ENCODE assay signal across 34 mouse cellular contexts in the genomic region with DNA sequence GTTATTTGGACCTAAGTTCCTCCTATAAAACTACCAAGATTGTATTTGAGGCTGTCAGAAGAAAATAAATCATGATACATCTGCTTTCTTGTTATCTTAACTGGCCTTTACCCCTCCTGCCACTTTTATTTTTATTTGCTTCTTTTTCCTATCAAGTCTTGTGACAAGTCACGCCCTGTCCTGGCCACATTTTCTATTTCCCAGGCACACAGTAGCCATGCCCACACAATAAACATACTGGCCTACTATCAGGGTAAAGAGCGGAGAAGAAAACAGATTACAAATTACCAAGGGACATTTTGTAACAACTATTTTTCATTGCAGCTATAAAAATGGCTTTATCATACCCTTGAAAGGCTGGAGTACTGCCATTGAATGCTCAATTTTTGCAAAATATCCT. TPM values are rescaled to one million over a fixed set of nuclear protein-coding genes. Genes with fewer than 3 reads are reported as not detected.
"Had no signal": no experiment of that assay in that cellular context is flagged by ENCODE, and none has a peak within 500 bp of the region (broad histone marks: within the 10 kb centered on the region; RNA-seq: fewer than 3 reads in every experiment).

No protein-coding gene starts in this region.

- DNase-seq: cerebellum, adult 18-20 months; cerebellum, adult 2 months; cerebellum, adult 8-10 months; cerebellum, adult 9-10 months; cerebellum, adult 9-11 months; cerebellum, postnatal 14 days; cerebellum, postnatal 25 days; cerebellum, postnatal 36 days; embryo, embryonic 11 days; forebrain, postnatal 0 days; gastrocnemius, adult 2 months; gastrocnemius, postnatal 10 days; gastrocnemius, postnatal 14 days; gastrocnemius, postnatal 25 days; gastrocnemius, postnatal 36 days; heart, adult 11 months; heart, adult 18-20 months had no signal

- H3K4me3 ChIP-seq: embryonic facial prominence, embryonic 10.5 days; embryonic facial prominence, embryonic 12.5 days; embryonic facial prominence, embryonic 13.5 days; embryonic facial prominence, embryonic 15.5 days; erythroblast, embryonic 14.5 days; forebrain, embryonic 10.5 days; forebrain, embryonic 12.5 days; forebrain, embryonic 13.5 days; forebrain, embryonic 15.5 days; gastrocnemius, adult 2 months had no signal

- H3K4me2 ChIP-seq: embryonic facial prominence, embryonic 12.5 days; embryonic facial prominence, embryonic 13.5 days; embryonic facial prominence, embryonic 15.5 days; forebrain, embryonic 12.5 days; forebrain, embryonic 13.5 days; forebrain, embryonic 15.5 days had no signal

- H3K4me1 ChIP-seq: embryonic facial prominence, embryonic 10.5 days; embryonic facial prominence, embryonic 12.5 days; embryonic facial prominence, embryonic 13.5 days; embryonic facial prominence, embryonic 15.5 days; forebrain, embryonic 10.5 days; forebrain, embryonic 12.5 days; forebrain, embryonic 13.5 days; forebrain, embryonic 15.5 days had no signal

- H3K9me3 ChIP-seq: embryonic facial prominence, embryonic 10.5 days; embryonic facial prominence, embryonic 12.5 days; embryonic facial prominence, embryonic 13.5 days; embryonic facial prominence, embryonic 15.5 days; forebrain, embryonic 10.5 days; forebrain, embryonic 12.5 days; forebrain, embryonic 13.5 days; forebrain, embryonic 15.5 days had no signal

- H3K27ac ChIP-seq: embryonic facial prominence, embryonic 10.5 days; embryonic facial prominence, embryonic 12.5 days; embryonic facial prominence, embryonic 13.5 days; embryonic facial prominence, embryonic 15.5 days; forebrain, embryonic 10.5 days; forebrain, embryonic 12.5 days; forebrain, embryonic 13.5 days; forebrain, embryonic 15.5 days; gastrocnemius, adult 2 months had no signal

- ATAC-seq: forebrain, embryonic 13.5 days; forebrain, embryonic 14.5 days; forebrain, embryonic 15.5 days; forebrain, embryonic 16.5 days; forebrain, postnatal 0 days had no signal

- H3K36me3 ChIP-seq: embryonic facial prominence, embryonic 10.5 days; embryonic facial prominence, embryonic 12.5 days; embryonic facial prominence, embryonic 13.5 days; embryonic facial prominence, embryonic 15.5 days; forebrain, embryonic 10.5 days; forebrain, embryonic 12.5 days; forebrain, embryonic 15.5 days had no signal

- H3K9ac ChIP-seq: embryonic facial prominence, embryonic 12.5 days; embryonic facial prominence, embryonic 13.5 days; embryonic facial prominence, embryonic 15.5 days; forebrain, embryonic 12.5 days; forebrain, embryonic 13.5 days; forebrain, embryonic 15.5 days; forebrain, postnatal 0 days had no signal

- H3K27me3 ChIP-seq: embryonic facial prominence, embryonic 12.5 days; embryonic facial prominence, embryonic 13.5 days; embryonic facial prominence, embryonic 15.5 days; forebrain, embryonic 12.5 days; forebrain, embryonic 13.5 days; forebrain, embryonic 15.5 days had no signal

RNA-seq across cellular contexts. Expression of a gene that starts 10.6 kb away (rescaled TPM):
- polyA plus RNA-seq: cerebellum, adult 2 months; cortical plate, adult 2 months; embryonic facial prominence, embryonic 10.5 days; embryonic facial prominence, embryonic 11.5 days; embryonic facial prominence, embryonic 12.5 days; embryonic facial prominence, embryonic 13.5 days; embryonic facial prominence, embryonic 14.5 days; embryonic facial prominence, embryonic 15.5 days; erythroblast, embryonic 14.5 days; forebrain, embryonic 11.5 days; forebrain, embryonic 12.5 days; forebrain, embryonic 13.5 days; forebrain, embryonic 14.5 days; forebrain, embryonic 15.5 days; forebrain, embryonic 16.5 days; forebrain, postnatal 0 days; frontal cortex, adult 2 months; gonadal fat pad, adult 2 months had no signal
